Mouse (Mus musculus) MEL (cell line): ENCODE data around the gene Vps37b. TPM values are rescaled to one million over a fixed set of nuclear protein-coding genes. Genes with fewer than 3 reads are reported as not detected.

Source experiments
- DNase-seq: peaks from one replicate; pipeline ENCODE4 v3.0.0; 2011; ENCODE audit warnings: low read depth, low spot score
- H3K27ac ChIP-seq: 2 replicates; pipeline ENCODE4 v1.5.1; 2012; ENCODE audit warnings: low read depth, mild to moderate bottlenecking, control low read depth, low read length, moderate library complexity; ENCODE audit not compliant: control insufficient read depth
- H3K27me3 ChIP-seq, 2 experiments: fragments of 150-350 bp in 1 of 2; sonication (generic) in 1 of 2; 2 replicates each; pipeline ENCODE4 v1.6.1; 2012; ENCODE audit warnings: low read length in 2 of 2, mild to moderate bottlenecking in 2 of 2, improper control_type of control experiment in 1 of 2, moderate library complexity in 1 of 2; ENCODE audit not compliant: insufficient read depth in 2 of 2, control insufficient read depth in 1 of 2
- H3K36me3 ChIP-seq, 2 experiments: 2 replicates each; pipeline ENCODE4 v1.6.1; 2012 to 2014; ENCODE audit warnings: low read length in 2 of 2, improper control_type of control experiment in 1 of 2, inconsistent platforms in 1 of 2, mild to moderate bottlenecking in 1 of 2; ENCODE audit not compliant: insufficient read depth in 2 of 2, control insufficient read depth in 1 of 2
- H3K4me1 ChIP-seq, 2 experiments: fragments of 150-350 bp in 1 of 2; sonication (generic) in 1 of 2; 2 replicates each; pipeline ENCODE4 v1.6.1; 2012; ENCODE audit warnings: low read length in 2 of 2, improper control_type of control experiment in 1 of 2, mild to moderate bottlenecking in 1 of 2; ENCODE audit not compliant: insufficient read depth in 2 of 2, control insufficient read depth in 1 of 2
- H3K4me3 ChIP-seq, 2 experiments: fragments of 150-350 bp in 1 of 2; sonication (generic) in 1 of 2; 2 replicates each; pipeline ENCODE4 v1.5.1; 2012; ENCODE audit warnings: low read depth in 2 of 2, low read length in 2 of 2, mild to moderate bottlenecking in 2 of 2, moderate library complexity in 2 of 2, control low read depth in 1 of 2, improper control_type of control experiment in 1 of 2; ENCODE audit not compliant: control insufficient read depth in 1 of 2, insufficient read depth in 1 of 2
- H3K79me2 ChIP-seq: 2 replicates; pipeline ENCODE4 v1.6.1; 2012; ENCODE audit warnings: mild to moderate bottlenecking, low read length, moderate library complexity; ENCODE audit not compliant: control insufficient read depth, poor library complexity, insufficient read depth
- H3K9ac ChIP-seq: 2 replicates; pipeline ENCODE4 v1.6.1; 2012; ENCODE audit warnings: low read depth, mild to moderate bottlenecking, control low read depth, low read length, moderate library complexity; ENCODE audit not compliant: control insufficient read depth, poor library complexity, severe bottlenecking
- H3K9me3 ChIP-seq: fragments of 150-350 bp; sonication (generic); replicated peaks from 2 replicates; pipeline ENCODE4 v1.6.1; 2012; ENCODE audit warnings: mild to moderate bottlenecking, low read length, improper control_type of control experiment, moderate library complexity; ENCODE audit not compliant: insufficient read depth
- BHLHE40 ChIP-seq: IDR thresholded peaks from 2 replicates; pipeline ENCODE4 v1.6.1; 2012; ENCODE audit warnings: low read depth, mild to moderate bottlenecking, inconsistent platforms, low read length, improper control_type of control experiment, borderline replicate concordance
- CHD1 ChIP-seq: IDR thresholded peaks from 2 replicates; pipeline ENCODE4 v1.6.1; 2012; ENCODE audit warnings: low read depth, mild to moderate bottlenecking, inconsistent platforms, low read length, improper control_type of control experiment
- CHD2 ChIP-seq: IDR thresholded peaks from 2 replicates; pipeline ENCODE4 v1.6.1; 2011; ENCODE audit warnings: low read length, improper control_type of control experiment
- E2F4 ChIP-seq: IDR thresholded peaks from 2 replicates; pipeline ENCODE4 v1.6.1; 2011; ENCODE audit warnings: low read depth, low read length, improper control_type of control experiment, borderline replicate concordance
- EP300 ChIP-seq, 2 experiments: IDR thresholded peaks; 2 replicates each; pipeline ENCODE4 v1.6.1; 2011; ENCODE audit warnings: improper control_type of control experiment in 2 of 2, low read length in 2 of 2, low read depth in 1 of 2, mild to moderate bottlenecking in 1 of 2
- ETS1 ChIP-seq: IDR thresholded peaks from 2 replicates; pipeline ENCODE4 v1.6.1; 2012; ENCODE audit warnings: low read depth, mild to moderate bottlenecking, inconsistent platforms, low read length, improper control_type of control experiment, moderate library complexity
- GABPA ChIP-seq: IDR thresholded peaks from 2 replicates; pipeline ENCODE4 v1.6.1; 2012; ENCODE audit warnings: low read depth, mild to moderate bottlenecking, inconsistent platforms, low read length, improper control_type of control experiment, moderate library complexity
- GATA1 ChIP-seq: IDR thresholded peaks from 2 replicates; pipeline ENCODE4 v1.6.1; 2011; ENCODE audit warnings: low read depth, low read length, improper control_type of control experiment
- HCFC1 ChIP-seq: IDR thresholded peaks from 2 replicates; pipeline ENCODE4 v1.6.1; 2012; ENCODE audit warnings: low read depth, mild to moderate bottlenecking, inconsistent platforms, low read length, improper control_type of control experiment, moderate library complexity
- KAT2A ChIP-seq: conservative IDR thresholded peaks from 2 replicates; pipeline ENCODE4 v1.6.1; 2012; ENCODE audit warnings: low read depth, low read length, improper control_type of control experiment, inconsistent platforms
- MAFK ChIP-seq: IDR thresholded peaks from 2 replicates; pipeline ENCODE4 v1.6.1; 2011; ENCODE audit warnings: low read depth, mild to moderate bottlenecking, low read length, improper control_type of control experiment, borderline replicate concordance
- MAX ChIP-seq: IDR thresholded peaks from 2 replicates; pipeline ENCODE4 v1.6.1; 2011; ENCODE audit warnings: low read length, improper control_type of control experiment
- MYB ChIP-seq: IDR thresholded peaks from 2 replicates; pipeline ENCODE4 v1.6.1; 2011; ENCODE audit warnings: mild to moderate bottlenecking, low read depth, low read length, improper control_type of control experiment
- NELFE ChIP-seq: IDR thresholded peaks from 2 replicates; pipeline ENCODE4 v1.6.1; 2011; ENCODE audit warnings: low read depth, low read length, improper control_type of control experiment
- NRF1 ChIP-seq: IDR thresholded peaks from 2 replicates; pipeline ENCODE4 v1.6.1; 2014; ENCODE audit warnings: low read depth, mild to moderate bottlenecking, inconsistent platforms, low read length, improper control_type of control experiment, moderate library complexity; ENCODE audit not compliant: poor library complexity, insufficient read depth, severe bottlenecking
- POLR2AphosphoS2 ChIP-seq: IDR thresholded peaks from 2 replicates; pipeline ENCODE4 v1.6.1; 2011; ENCODE audit warnings: low read length, improper control_type of control experiment
- POLR2AphosphoS5 ChIP-seq: IDR thresholded peaks from 2 replicates; pipeline ENCODE4 v1.6.1; 2012; ENCODE audit warnings: low read depth, borderline replicate concordance, mild to moderate bottlenecking, inconsistent platforms, low read length, moderate library complexity, mixed read lengths
- SIN3A ChIP-seq: IDR thresholded peaks from 2 replicates; pipeline ENCODE4 v1.6.1; 2012; ENCODE audit warnings: low read length, improper control_type of control experiment, inconsistent platforms
- SMC3 ChIP-seq: IDR thresholded peaks from 2 replicates; pipeline ENCODE4 v1.6.1; 2011; ENCODE audit warnings: low read depth, low read length, improper control_type of control experiment
- TAL1 ChIP-seq: IDR thresholded peaks from 2 replicates; pipeline ENCODE4 v1.6.1; 2012; ENCODE audit warnings: mild to moderate bottlenecking, inconsistent platforms, low read length, moderate library complexity, mixed read lengths
- TCF12 ChIP-seq: IDR thresholded peaks from 2 replicates; pipeline ENCODE4 v1.6.1; 2014; ENCODE audit warnings: low read depth, mild to moderate bottlenecking, inconsistent platforms, low read length, improper control_type of control experiment, moderate library complexity
- UBTF ChIP-seq: IDR thresholded peaks from 2 replicates; pipeline ENCODE4 v1.6.1; 2012; ENCODE audit warnings: low read depth, mild to moderate bottlenecking, inconsistent platforms, low read length, improper control_type of control experiment, moderate library complexity, borderline replicate concordance; ENCODE audit not compliant: insufficient read depth
- ZKSCAN1 ChIP-seq: IDR thresholded peaks from 2 replicates; pipeline ENCODE4 v1.6.1; 2012; ENCODE audit warnings: low read depth, mild to moderate bottlenecking, inconsistent platforms, low read length, improper control_type of control experiment, moderate library complexity
- ZMIZ1 ChIP-seq: IDR thresholded peaks from 2 replicates; pipeline ENCODE4 v1.6.1; 2012; ENCODE audit warnings: low read depth, mild to moderate bottlenecking, inconsistent platforms, low read length, improper control_type of control experiment, moderate library complexity
- polyA plus RNA-seq, 2 experiments: library from polyadenylated mRNA; stranded (reverse) in 1 of 2; unstranded in 1 of 2; fragments of >175 nt in 1 of 2; fragments of >200 nt in 1 of 2; gene quantifications; 2 replicates each; pipeline versions ENCODE4 v1.2.1 to v1.2.4; 2012; ENCODE audit warnings: low replicate concordance in 2 of 2, low read depth in 1 of 2; ENCODE audit not compliant: insufficient read length in 2 of 2, insufficient read depth in 1 of 2, missing spikeins in 1 of 2
- total RNA-seq: library from RNA; depleted of rRNA; stranded (reverse); fragments of 300-350 nt; gene quantifications from 2 replicates; pipeline ENCODE4 v1.2.3, GENCODE M21; 2012

The Vps37b gene
- total and polyA plus RNA-seq, 3 experiments, result 28.6 to 66.0 TPM; not detected in 1

- no peak overlapping the region for H3K27ac ChIP-seq
- TF ChIP-seq ZKSCAN1 (no peak), UBTF (no peak), POLR2AphosphoS2 (no peak), GABPA (no peak), CHD2 (no peak), TAL1 (no peak), NRF1 (no peak), NELFE (no peak), GATA1 (no peak), MAX (no peak), ZMIZ1 (no peak), MYB (no peak), POLR2AphosphoS5 (no peak), HCFC1 (no peak), E2F4 (no peak), MAFK (no peak), SIN3A (no peak), BHLHE40 (no peak)
- TF ChIP-seq, all 39 proteins: peak for 0
- no peak for DNase-seq
- H3K36me3 ChIP-seq, result peaks cover 8 to 42% of the 10 kb centered on the region in 2 experiments
- peaks cover 9 to 54% of the 10 kb centered on the region in 2 experiments for H3K4me1 ChIP-seq
- no peaks in the 10 kb centered on the region for H3K9me3 ChIP-seq
- no peak overlapping the region for H3K9ac ChIP-seq
- peaks cover 74% of the 10 kb centered on the region for H3K79me2 ChIP-seq
- H3K27me3 ChIP-seq, result no peaks in the 10 kb centered on the region
- H3K4me3 ChIP-seq, result no peak overlapping the region
These were observed 18.3 kb downstream of the Vps37b start for GRCm38 (mm10) chr5:124013747-124014146.

GRCm38 (mm10) chr5:124012885-124013284, 19.2 kb downstream of the Vps37b start:
- peaks cover 9 to 36% of the 10 kb centered on the region in 2 experiments for H3K36me3 ChIP-seq

More at GRCm38 (mm10) chr5:124012885-124013284, 19.2 kb downstream of the Vps37b start:
- no peaks in the 10 kb centered on the region for H3K27me3 ChIP-seq
- H3K79me2 ChIP-seq, result peaks cover 65% of the 10 kb centered on the region
- no peak overlapping the region for H3K9ac ChIP-seq
- peaks cover 7 to 46% of the 10 kb centered on the region in 2 experiments for H3K4me1 ChIP-seq
- no peaks in the 10 kb centered on the region for H3K9me3 ChIP-seq
- no peak for DNase-seq
- no peak overlapping the region for H3K4me3 ChIP-seq
- H3K27ac ChIP-seq, result no peak overlapping the region; the same call in 1 of the 2 replicates
- no peak for TF ChIP-seq CHD1
- TF ChIP-seq EP300 (IDR thresholded peaks at IDR 0.05; ENCODE audit: low read depth in 1 of 2, low read length in 2 of 2), result no peak
- no peak for TF ChIP-seq NRF1
- TF ChIP-seq SIN3A, result no peak
- no peak for TF ChIP-seq SMC3
- no peak for TF ChIP-seq TCF12
- TF ChIP-seq ZKSCAN1, result no peak
- no peak for TF ChIP-seq HCFC1
- no peak for TF ChIP-seq GABPA
- no peak for TF ChIP-seq KAT2A
- no peak for TF ChIP-seq MYB
- no peak for TF ChIP-seq ETS1
- TF ChIP-seq E2F4, result no peak
